Mouse (Mus musculus): ENCODE measurements around the gene Hecw2.

DNA sequence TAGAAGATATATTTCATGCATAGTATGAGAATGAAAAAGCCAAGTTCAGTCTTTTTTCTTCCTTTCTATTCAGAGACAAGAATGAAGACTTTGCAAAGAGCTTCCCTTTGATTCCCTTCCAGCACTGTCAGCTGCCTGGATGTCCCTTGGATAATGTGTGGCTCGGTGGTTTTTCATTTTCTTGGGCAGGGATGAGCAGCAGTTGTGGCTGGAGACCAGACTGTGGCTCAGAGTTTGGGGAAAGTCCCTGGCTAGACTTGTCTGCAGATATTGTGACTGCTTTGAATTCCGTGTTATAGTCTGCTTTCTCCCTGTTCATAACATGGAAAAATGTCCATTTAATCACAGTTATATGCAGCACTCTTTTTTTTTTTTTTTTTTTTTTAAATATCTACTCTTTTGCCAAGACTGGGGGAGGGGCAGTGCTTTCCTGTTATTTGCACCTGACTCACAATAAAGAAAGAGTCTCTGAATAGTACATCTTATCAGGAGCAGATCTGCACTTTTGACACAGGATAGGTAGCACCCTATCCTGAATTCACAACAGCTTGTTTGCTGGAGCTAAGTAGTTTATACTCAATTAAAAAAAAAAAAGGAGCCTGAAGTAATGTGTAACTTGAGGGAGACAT, 380.8 kb downstream of the Hecw2 start:
- TF ChIP-seq CTCF (IDR thresholded peaks at IDR 0.05), result no peak
- TF ChIP-seq EP300 (IDR thresholded peaks at IDR 0.05), result no peak
